Mouse (Mus musculus) hindbrain, embryonic 10.5 days (tissue): ENCODE measurements around the gene Tada3. TPM values are rescaled to one million over a fixed set of nuclear protein-coding genes. Genes with fewer than 3 reads are reported as not detected.

Experiments used
- DNase-seq: peaks from one replicate; pipeline ENCODE4 v3.0.0-alpha.2; 2017; ENCODE audit warnings: low spot score
- H3K27ac ChIP-seq: fragments of 300-500 bp; sonication (generic); 2 replicates; pipeline ENCODE4 v1.5.1; 2016; ENCODE audit warnings: mild to moderate bottlenecking, moderate library complexity
- H3K27me3 ChIP-seq: fragments of 300-500 bp; sonication (generic); 2 replicates; pipeline ENCODE4 v1.6.1; 2016; ENCODE audit warnings: mild to moderate bottlenecking; ENCODE audit not compliant: poor library complexity, insufficient read depth, severe bottlenecking
- H3K36me3 ChIP-seq: fragments of 300-500 bp; sonication (generic); 2 replicates; pipeline ENCODE4 v1.6.1; 2016; ENCODE audit warnings: mild to moderate bottlenecking, moderate library complexity
- H3K4me1 ChIP-seq: fragments of 300-500 bp; sonication (generic); replicated peaks from 2 replicates; pipeline ENCODE4 v1.6.1; 2016; ENCODE audit warnings: mild to moderate bottlenecking
- H3K4me3 ChIP-seq: fragments of 300-500 bp; sonication (generic); 2 replicates; pipeline ENCODE4 v1.5.1; 2016; ENCODE audit warnings: mild to moderate bottlenecking, moderate library complexity
- H3K9me3 ChIP-seq: fragments of 300-500 bp; sonication (generic); 2 replicates; pipeline ENCODE4 v1.6.1; 2016; ENCODE audit warnings: mild to moderate bottlenecking, moderate library complexity
- WGBS: fragments of 180-500 bp; shearing (Covaris S2); methylation state at CpG from one replicate; pipeline ENCODE4 v1.1.7; 2016; 5-methylcytosine and 5-hydroxymethylcytosine counted together
- polyA plus RNA-seq: library from polyadenylated mRNA; unstranded; fragments of >200 nt; fragmentation: Nextera tagmentation; extraction: Ambion mirVana; gene quantifications from 2 replicates; pipeline ENCODE4 v1.2.1, GENCODE M21; 2016

The Tada3 gene
- polyA plus RNA-seq, 1 experiment from 2014 or later: 63.9 TPM

- Histone ChIP-seq H3K27me3 (no peaks in the 10 kb centered on the region), H3K9me3 (no peaks in the 10 kb centered on the region), H3K27ac (no peak overlapping the region), H3K4me1 (peaks cover 27% of the 10 kb centered on the region), H3K4me3 (no peak overlapping the region), H3K36me3 (peaks cover 62% of the 10 kb centered on the region)
- WGBS: 90% methylated on average over 11 of the region's 11 CpGs
- DNase-seq: no peak
Observed at GRCm38 (mm10) chr6:113380480-113380879, 2.8 kb upstream of the Tada3 start.

DNA sequence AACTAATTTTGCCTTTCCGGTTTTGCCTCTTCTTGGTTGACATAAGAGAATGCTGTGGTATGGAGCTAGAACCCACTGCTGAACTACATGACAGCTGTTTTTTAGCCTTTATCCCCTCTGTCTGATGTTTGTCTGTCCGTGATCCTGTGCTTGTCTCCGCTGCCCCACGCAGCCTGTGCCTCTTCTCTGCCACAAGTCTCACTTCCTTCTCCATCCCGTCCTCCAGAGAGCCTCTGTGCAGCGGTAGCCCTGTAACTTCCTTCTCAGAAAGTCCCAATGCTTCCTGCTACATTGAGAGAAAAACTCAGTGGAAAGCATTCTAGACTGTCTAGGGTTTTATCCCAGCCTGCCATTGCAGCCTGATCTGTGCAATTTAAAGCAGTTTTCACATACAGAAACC lies 1.6 kb upstream of the Tada3 start:
- peak overlapping the region; percentile 98 for H3K4me3 ChIP-seq
- H3K4me1 ChIP-seq: peaks cover 27% of the 10 kb centered on the region
- H3K36me3 ChIP-seq: peaks cover 62% of the 10 kb centered on the region
- 89% methylated on average over 6 of the region's 6 CpGs for WGBS
- H3K27ac ChIP-seq: no peak overlapping the region
- no peaks in the 10 kb centered on the region for H3K27me3 ChIP-seq
- no peaks in the 10 kb centered on the region for H3K9me3 ChIP-seq
- no peak for DNase-seq

DNA sequence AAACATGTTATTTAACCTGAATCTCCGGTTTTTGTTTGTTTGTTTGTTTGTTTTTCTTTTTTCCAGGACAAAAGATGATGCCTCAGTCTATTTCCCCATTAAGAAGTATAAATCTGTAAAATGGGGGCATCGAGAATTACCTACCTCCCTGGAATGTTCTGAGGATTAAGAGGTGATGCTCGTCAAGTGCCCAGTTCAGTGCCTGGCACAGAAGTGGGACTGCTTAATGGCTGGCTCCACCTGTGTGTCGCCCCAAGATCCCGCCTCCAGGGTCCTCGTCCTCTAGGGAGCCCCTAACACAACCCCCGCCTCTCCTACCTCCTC lies 549 bp downstream of the Tada3 start:
- Histone ChIP-seq H3K27ac (peak overlapping the region; percentile 99), H3K4me3 (peak overlapping the region; percentile 98), H3K36me3 (peaks cover 62% of the 10 kb centered on the region), H3K9me3 (no peaks in the 10 kb centered on the region), H3K27me3 (no peaks in the 10 kb centered on the region), H3K4me1 (peaks cover 27% of the 10 kb centered on the region)
- no peak for DNase-seq
- WGBS: 7% methylated on average over 7 of the region's 7 CpGs

- Histone ChIP-seq H3K27ac (no peak overlapping the region), H3K9me3 (no peaks in the 10 kb centered on the region), H3K4me1 (peaks cover 12% of the 10 kb centered on the region), H3K4me3 (no peak overlapping the region), H3K27me3 (no peaks in the 10 kb centered on the region), H3K36me3 (peaks cover 75% of the 10 kb centered on the region)
- WGBS: 94% methylated on average over 4 of the region's 4 CpGs
- no peak for DNase-seq
Observed at GRCm38 (mm10) chr6:113373491-113373890, 4.2 kb downstream of the Tada3 start.

DNA sequence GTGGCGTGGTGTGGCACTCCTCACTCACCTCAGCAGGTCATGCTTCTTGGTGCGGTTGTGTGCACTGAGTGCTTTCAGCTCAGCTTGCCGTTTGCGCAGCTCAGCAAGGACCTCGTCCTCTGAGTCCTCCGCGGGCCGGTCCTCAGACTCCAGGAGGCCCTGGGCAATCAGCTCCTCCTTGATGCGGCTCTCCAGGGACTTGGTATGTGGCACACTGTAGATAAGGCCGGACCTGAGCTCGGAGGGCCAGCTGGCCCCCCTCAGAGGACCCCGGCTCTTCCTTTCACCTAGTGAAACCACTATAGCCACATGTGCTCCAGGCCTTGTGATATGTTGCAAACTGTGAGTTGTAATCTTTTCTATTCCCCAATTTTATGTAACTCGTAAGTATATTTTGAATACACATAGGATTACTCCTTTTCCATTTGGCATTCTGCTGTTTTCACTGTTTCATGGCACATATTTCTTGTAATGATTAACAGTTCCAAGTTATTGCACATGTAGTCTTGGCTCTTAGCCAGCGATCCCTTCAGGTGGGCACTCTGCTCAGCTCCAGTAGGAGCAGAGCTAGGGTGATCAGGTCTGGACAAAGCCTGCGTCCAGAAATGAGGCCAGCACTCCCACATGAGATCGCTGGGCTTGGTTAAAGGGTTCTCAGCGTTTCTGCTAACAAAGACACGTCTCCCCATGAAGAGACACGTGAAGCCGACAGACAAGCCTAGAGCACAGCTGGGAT lies 7.3 kb downstream of the Tada3 start:
- Histone ChIP-seq H3K4me3 (no peak overlapping the region), H3K4me1 (no peaks in the 10 kb centered on the region), H3K27ac (no peak overlapping the region), H3K9me3 (no peaks in the 10 kb centered on the region), H3K36me3 (peaks cover 87% of the 10 kb centered on the region), H3K27me3 (no peaks in the 10 kb centered on the region)
- DNase-seq: no peak
- WGBS: 94% methylated on average over 20 of the region's 20 CpGs

- no peak overlapping the region for H3K4me3 ChIP-seq
- no peaks in the 10 kb centered on the region for H3K9me3 ChIP-seq
- no peaks in the 10 kb centered on the region for H3K4me1 ChIP-seq
- H3K27me3 ChIP-seq: no peaks in the 10 kb centered on the region
- 86% methylated on average over 5 of the region's 5 CpGs for WGBS
- H3K36me3 ChIP-seq: peaks cover 69% of the 10 kb centered on the region
- no peak for DNase-seq
- H3K27ac ChIP-seq: no peak overlapping the region
Observed at GRCm38 (mm10) chr6:113368577-113368976, 9.1 kb downstream of the Tada3 start.

DNA sequence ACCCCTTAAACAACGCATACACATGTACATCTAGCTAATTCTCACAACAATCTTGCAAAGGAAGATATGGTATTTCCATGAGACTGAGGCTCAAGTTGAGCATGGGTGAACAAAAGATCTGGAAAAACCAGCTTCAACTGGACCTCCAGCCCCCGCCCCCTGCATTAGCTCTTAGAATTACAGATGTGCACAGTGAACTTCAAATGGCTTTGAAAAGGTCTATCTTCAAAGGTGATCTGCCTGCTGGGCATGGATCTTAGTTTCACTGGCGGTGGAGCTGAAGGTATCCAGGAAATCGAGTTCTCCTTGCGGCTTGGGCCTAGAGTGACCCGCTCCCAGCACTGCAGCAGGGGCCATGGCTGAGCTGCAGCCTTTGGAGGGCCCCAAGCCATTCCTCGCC lies 9.6 kb downstream of the Tada3 start:
- H3K36me3 ChIP-seq: peaks cover 65% of the 10 kb centered on the region
- DNase-seq: no peak
- no peak overlapping the region for H3K4me3 ChIP-seq
- no peaks in the 10 kb centered on the region for H3K9me3 ChIP-seq
- no peaks in the 10 kb centered on the region for H3K27me3 ChIP-seq
- 88% methylated on average over 7 of the region's 7 CpGs for WGBS
- no peak overlapping the region for H3K27ac ChIP-seq
- H3K4me1 ChIP-seq: no peaks in the 10 kb centered on the region

- no peak for DNase-seq
- no peaks in the 10 kb centered on the region for H3K9me3 ChIP-seq
- H3K27me3 ChIP-seq: no peaks in the 10 kb centered on the region
- WGBS: 98% methylated on average over 1 of the region's 1 CpGs
- H3K36me3 ChIP-seq: peaks cover 59% of the 10 kb centered on the region
- no peaks in the 10 kb centered on the region for H3K4me1 ChIP-seq
- no peak overlapping the region for H3K4me3 ChIP-seq
- H3K27ac ChIP-seq: no peak overlapping the region
Observed at GRCm38 (mm10) chr6:113367574-113367973, 10.1 kb downstream of the Tada3 start.

DNA sequence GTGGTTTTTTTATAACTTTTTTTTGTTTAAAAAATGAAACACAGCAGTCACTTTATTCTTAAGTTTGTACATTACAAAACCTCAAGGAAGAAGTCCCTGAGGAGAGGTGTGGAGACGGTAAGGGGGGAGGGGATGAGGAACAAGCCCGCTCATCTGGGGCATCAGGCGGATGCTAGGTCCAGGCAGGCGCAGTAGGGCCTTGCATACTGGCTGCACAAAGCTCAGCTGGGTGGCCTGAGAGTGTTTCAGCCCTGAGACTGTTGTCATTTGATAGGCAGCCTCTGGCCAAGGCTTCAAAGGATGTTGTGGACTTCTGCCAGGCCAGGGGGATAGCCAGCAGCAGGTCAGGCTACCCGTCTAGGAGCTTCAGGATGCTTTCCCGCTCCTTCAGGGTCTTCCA lies 11.0 kb downstream of the Tada3 start:
- DNase-seq: no peak
- H3K4me1 ChIP-seq: no peaks in the 10 kb centered on the region
- H3K9me3 ChIP-seq: no peaks in the 10 kb centered on the region
- 92% methylated on average over 6 of the region's 6 CpGs for WGBS
- no peaks in the 10 kb centered on the region for H3K27me3 ChIP-seq
- no peak overlapping the region for H3K4me3 ChIP-seq
- peaks cover 50% of the 10 kb centered on the region for H3K36me3 ChIP-seq
- H3K27ac ChIP-seq: no peak overlapping the region

GRCm38 (mm10) chr6:113364518-113365135 lies 13.1 kb downstream of the Tada3 start:
- 69% methylated on average over 8 of the region's 8 CpGs for WGBS
- Histone ChIP-seq H3K27me3 (no peaks in the 10 kb centered on the region), H3K36me3 (peaks cover 30% of the 10 kb centered on the region), H3K4me3 (no peak overlapping the region), H3K27ac (no peak overlapping the region), H3K9me3 (no peaks in the 10 kb centered on the region), H3K4me1 (no peaks in the 10 kb centered on the region)
- no peak for DNase-seq

- DNase-seq: no peak
- 96% methylated on average over 1 of the region's 1 CpGs for WGBS
- H3K4me1 ChIP-seq: no peaks in the 10 kb centered on the region
- no peaks in the 10 kb centered on the region for H3K9me3 ChIP-seq
- peaks cover 10% of the 10 kb centered on the region for H3K36me3 ChIP-seq
- H3K27ac ChIP-seq: no peak overlapping the region
- no peak overlapping the region for H3K4me3 ChIP-seq
- H3K27me3 ChIP-seq: no peaks in the 10 kb centered on the region
Observed at GRCm38 (mm10) chr6:113362241-113362640, 15.4 kb downstream of the Tada3 start.

DNA sequence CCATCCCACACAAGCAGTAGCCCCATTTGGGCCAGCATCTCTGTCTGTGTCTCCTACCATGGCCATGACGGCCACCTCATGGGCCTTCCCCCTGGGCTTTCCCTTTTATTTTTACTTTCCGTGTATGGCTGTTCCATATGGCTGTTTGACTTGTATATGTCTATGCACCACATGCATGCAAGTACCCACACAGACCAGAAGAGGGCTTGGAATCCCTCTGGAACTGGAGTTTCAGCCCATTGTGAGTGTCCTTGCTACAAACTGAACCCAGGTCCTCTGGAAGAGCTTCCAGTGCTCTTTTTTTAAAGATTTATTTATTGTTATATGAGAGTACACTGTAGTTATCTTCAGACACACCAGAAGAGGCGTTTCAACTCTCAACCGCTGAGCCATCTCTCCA lies 16.2 kb downstream of the Tada3 start:
- Histone ChIP-seq H3K9me3 (no peaks in the 10 kb centered on the region), H3K36me3 (peaks cover 3% of the 10 kb centered on the region; the same call in 1 of the 2 replicates), H3K4me3 (no peak overlapping the region), H3K27ac (no peak overlapping the region), H3K4me1 (no peaks in the 10 kb centered on the region), H3K27me3 (no peaks in the 10 kb centered on the region)
- DNase-seq: no peak
- WGBS: 79% methylated on average over 4 of the region's 4 CpGs

GRCm38 (mm10) chr6:113353696-113354095 lies 24.0 kb downstream of the Tada3 start:
- H3K36me3 ChIP-seq: no peaks in the 10 kb centered on the region
- H3K27me3 ChIP-seq: no peaks in the 10 kb centered on the region
- no peak overlapping the region for H3K27ac ChIP-seq
- H3K4me1 ChIP-seq: no peaks in the 10 kb centered on the region
- 70% methylated on average over 3 of the region's 3 CpGs for WGBS
- DNase-seq: no peak
- H3K9me3 ChIP-seq: no peaks in the 10 kb centered on the region
- H3K4me3 ChIP-seq: no peak overlapping the region
